Mouse (Mus musculus) lung, adult 18-20 months (tissue): Measurements from ENCODE around the gene Synj2.

Source experiments
- DNase-seq, 2 experiments: peaks; one replicate each; pipeline ENCODE4 v3.0.0; 2022; ENCODE audit warnings: mixed read lengths in 2 of 2

Gene Synj2

DNA sequence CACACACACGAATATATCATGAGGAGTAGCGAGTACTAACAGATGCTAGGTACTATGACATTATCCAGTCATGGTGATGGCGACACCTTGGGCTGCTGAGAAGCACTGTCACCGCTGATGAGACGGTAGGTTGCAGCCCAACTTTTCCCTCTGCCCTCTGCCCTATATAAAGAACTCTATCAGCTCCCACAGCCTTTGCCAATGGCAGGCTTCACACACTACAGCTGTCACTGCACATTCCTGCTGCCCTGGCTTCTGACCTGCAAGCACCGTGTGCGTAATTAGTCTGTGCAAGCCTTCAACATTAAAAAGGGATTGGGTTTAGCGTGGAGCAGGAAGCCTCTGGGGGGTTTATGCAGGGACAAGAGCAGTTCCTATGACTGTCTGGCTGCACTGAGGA lies 121.7 kb downstream of the Synj2 start:
- DNase-seq, result no peak

GRCm38 (mm10) chr17:6063532-6063931 lies 122.5 kb downstream of the Synj2 start:
- DNase-seq, result no peak

GRCm38 (mm10) chr17:6066021-6066420 lies 124.9 kb downstream of the Synj2 start:
- DNase-seq, result no peak

DNA sequence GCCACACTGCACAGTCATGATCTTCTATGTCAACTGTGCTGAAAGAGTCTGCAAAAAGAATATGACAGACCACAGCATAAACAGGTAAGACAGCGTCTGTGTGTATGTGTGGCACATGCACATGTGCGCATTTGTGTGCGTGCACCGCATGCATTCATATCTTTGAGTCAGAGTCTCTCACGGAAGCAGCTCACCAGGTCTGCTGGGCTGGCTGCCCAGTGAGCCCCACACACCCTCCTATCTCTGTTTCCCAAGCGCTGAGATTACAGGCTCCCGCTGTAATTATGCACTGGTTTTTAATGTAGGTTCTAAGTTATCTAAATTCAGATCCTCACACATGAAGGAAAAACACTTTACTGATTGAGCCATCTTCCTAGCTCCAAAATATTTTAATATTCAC lies 126.5 kb downstream of the Synj2 start:
- no peak for DNase-seq

DNA sequence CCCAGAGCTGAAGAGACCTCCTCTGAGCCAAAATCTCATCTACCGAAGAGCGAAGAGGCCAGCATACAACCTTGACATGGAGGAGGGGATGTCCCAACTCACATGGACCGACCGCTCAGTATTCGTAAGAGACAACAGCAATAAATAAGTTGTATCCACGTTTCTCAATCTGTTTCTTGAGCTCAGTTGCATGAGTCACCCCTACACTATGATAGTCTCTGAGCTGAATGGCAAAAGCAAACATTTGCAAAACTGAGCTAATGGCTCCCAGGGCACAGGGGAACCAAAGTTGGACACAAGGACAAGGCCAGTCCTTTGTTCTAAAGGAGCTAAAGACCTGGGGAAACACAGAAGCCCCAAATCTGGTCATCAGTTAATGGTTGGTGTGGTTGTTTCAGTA lies 128.8 kb downstream of the Synj2 start:
- no peak for DNase-seq

DNA sequence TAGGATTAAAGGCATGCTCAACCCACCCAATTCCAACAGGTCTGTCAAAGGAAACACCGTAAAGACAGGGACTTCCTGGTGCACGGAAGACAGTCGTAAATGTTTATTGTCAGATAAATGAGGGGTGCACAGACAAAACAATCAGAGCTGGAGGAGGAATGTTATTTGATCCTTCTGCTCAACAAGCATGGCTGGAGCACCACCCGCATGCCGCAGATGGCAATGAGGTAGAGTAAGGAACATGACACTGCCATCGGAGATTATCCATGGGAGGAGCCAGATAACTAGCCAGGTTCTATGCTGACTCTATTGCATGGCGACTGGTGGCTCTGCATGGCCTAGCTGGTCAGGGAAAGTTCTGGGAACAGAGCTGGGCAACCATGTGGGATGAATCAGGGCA lies 132.3 kb downstream of the Synj2 start:
- DNase-seq, result no peak

- DNase-seq, result peak; percentile 97 to 98
Measured at GRCm38 (mm10) chr17:6079287-6080122, 138.4 kb downstream of the Synj2 start, which contains the start of the genes Serac1 and Gtf2h5. TSS of gene Serac1 (minus strand) at chr17:6079741. TSS of gene Gtf2h5 (plus strand) at chr17:6079786.

GRCm38 (mm10) chr17:6083323-6083890 lies 142.3 kb downstream of the Synj2 start:
- DNase-seq, result no peak

DNA sequence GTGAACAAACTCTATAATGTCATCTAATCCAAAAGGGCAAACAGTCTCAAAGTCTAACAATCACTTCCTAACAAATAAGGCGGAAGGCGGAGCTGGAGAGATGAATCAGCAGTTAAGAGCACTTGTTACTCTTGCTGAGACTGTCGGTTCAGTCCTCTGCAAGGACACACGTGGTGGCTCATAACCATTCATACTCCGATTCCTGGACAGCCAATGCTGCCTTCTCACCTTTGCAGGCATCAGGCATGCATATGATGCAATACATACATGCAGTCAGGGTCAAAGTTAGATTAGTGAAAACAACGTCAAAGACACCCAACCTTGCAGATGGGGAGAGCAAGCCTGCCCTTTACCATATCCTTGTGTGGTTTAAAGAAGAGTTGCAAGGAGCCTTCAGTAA lies 150.5 kb downstream of the Synj2 start:
- no peak for DNase-seq
